Mouse (Mus musculus) layer of hippocampus, postnatal 14 days (tissue): Measurements from ENCODE around the gene Iyd. TPM values are rescaled to one million over a fixed set of nuclear protein-coding genes. Genes with fewer than 3 reads are reported as not detected.

Experiments
- DNase-seq, 2 experiments: peaks; one replicate each; pipeline ENCODE4 v3.0.0; 2021 to 2022; ENCODE audit warnings: low spot score in 2 of 2, mixed read lengths in 1 of 2
- total RNA-seq, 2 experiments: library from RNA; stranded (reverse); gene quantifications; 2 replicates each; pipeline ENCODE4 v1.2.3; 2021

Gene Iyd
- total RNA-seq, 2 experiments from 2014 or later: 10.1 to 16.6 TPM

DNA sequence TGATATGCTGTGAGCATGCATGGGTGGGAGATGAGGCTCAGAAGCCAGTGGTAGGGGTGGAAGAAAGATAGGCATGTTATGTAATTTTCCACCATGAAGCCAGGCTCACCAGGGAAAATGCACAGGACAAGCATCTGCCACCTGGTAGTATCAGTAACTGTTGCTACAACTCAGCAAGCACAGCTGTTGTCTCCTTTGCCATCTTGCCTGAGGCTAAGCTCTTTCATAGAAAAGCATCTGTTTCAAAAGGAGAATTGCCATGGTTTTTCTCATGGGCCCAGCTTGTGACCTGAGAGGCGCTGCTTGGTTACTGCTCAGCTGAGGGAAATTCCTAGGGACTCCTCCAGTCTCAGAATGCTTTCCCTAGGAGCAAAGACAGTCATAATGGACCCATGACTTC is 3.7 kb upstream of the Iyd start:
- DNase-seq: no peak

DNA sequence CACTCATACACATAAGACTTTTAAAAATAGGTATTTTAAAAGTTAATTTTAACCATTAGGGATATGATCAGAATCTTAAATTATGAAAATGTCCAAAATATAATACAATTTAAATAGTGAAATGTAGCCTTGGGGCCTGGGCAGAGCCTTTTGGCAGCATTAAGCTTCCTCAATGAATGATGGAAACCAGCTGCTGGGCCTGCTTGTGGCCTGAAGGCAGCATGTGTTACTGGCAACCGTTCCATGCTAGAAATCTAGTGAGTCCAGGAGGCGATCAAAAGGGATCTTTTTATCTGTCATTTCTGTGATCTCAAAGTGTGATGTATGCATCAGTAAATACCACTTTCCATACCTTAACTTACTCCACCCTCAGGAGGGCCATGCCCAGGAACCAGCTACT is 9.3 kb downstream of the Iyd start:
- DNase-seq: no peak

GRCm38 (mm10) chr10:3555128-3555527 is 15.1 kb downstream of the Iyd start:
- no peak for DNase-seq

DNA sequence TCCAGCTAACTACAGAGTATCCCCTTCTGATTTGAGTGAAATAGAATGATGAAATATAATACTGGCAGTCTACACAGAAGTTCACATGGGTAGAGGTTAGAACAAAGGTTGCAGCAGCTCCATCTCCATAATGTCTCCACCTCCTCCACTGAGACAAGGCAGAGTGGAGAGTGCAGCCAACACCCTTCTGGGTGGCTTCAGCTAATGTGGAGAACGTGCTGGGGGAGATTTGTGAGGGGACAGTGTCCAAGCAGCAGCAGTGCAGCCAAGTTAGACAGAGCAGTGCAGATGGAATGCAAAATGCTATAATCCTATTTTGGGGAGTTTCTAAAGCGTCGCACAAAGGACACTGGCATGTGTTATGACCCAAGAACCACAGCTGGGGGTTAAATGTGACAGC is 16.5 kb downstream of the Iyd start:
- DNase-seq: no peak

DNA sequence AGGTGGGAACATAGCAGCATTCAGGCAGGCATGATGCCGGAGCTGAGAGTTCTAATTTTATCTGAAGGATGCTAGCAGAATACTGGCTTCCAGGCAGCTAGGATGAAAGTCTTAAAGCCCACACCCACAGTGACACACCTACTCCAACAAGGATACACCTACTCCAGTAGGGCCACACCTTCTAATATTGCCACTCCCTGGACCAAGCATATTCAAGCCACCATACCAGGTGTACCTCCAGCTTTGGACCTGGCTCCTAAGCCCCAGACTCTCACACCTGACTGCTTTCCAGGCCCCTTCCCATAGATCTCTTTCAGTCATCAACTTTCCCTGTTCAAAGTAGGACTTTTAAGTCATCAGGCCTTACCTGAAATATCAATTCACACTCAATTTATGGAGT is 19.1 kb downstream of the Iyd start:
- no peak for DNase-seq

DNA sequence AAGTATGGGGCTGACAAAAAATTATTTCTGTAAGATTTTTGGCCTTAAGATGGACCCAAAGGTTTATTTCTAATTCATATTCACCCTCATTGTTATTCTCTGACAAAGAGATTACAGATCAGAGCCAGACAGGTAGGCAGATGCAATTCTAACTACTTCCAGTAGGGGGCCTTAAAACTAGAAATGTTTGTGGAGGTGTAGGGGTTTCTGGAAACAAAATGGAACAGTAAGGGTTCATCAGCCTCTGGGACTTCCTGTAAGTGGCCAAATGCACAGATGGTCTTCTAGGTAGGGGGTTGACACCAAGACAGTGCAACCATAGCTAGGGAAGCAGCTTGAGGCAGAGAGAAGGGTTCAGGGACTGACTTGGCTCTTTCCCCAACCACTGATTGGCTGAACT is 22.1 kb downstream of the Iyd start:
- DNase-seq: no peak

- no peak for DNase-seq
Observed at GRCm38 (mm10) chr10:3565126-3565525, 25.1 kb downstream of the Iyd start.

DNA sequence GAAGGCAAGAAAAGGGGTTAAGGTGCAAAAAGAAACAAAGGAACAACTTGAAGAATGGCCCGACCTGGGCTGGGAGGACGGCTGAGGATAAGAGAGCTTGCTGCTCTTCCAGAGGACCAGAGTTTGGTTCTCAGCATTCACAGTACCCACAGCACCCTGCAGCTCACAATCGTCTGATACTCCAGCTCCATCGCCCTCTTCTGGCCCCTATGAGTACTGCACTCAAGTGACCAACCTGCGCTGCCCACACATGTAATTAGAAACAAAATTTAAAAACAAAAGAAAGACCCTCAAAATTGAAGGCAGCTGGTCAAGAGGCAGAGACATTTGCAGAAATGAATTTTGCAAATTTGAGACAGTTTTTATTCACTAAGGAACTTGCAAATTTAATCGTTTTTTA is 27.8 kb downstream of the Iyd start:
- no peak for DNase-seq

GRCm38 (mm10) chr10:3572723-3573649 is 32.9 kb downstream of the Iyd start:
- DNase-seq: peak; percentile 22 to 38

GRCm38 (mm10) chr10:3573905-3574500 is 34.0 kb downstream of the Iyd start:
- DNase-seq: no peak

- DNase-seq: no peak
Observed at GRCm38 (mm10) chr10:3590632-3591031, 50.6 kb downstream of the Iyd start.

- no peak for DNase-seq
Observed at GRCm38 (mm10) chr10:3591790-3592189, 51.8 kb downstream of the Iyd start.

DNA sequence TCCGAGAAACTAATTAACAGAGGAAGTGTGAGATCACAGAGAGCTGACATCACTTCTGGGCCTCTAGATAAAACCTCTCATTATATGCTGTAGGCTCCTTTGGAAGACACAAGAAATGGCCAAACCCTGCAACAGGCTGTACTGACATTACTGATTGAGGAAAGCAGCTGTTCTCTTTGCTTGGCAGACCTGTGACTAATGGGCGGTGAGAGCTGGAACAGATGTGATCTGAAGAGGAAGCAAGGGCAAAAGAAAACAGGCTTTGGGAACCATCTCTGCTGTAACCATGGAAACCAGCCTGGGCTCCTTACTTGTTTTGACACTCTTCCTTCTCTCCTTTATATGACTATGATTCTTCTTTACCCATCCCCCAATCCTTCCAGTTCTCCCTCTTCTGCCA is 56.7 kb downstream of the Iyd start:
- DNase-seq: no peak

GRCm38 (mm10) chr10:3597760-3598159 is 57.7 kb downstream of the Iyd start:
- DNase-seq: no peak

Other genes starting within 250 kb of the Iyd start
- gene Ppp1r14c, start 174.2 kb upstream of the Iyd start, total RNA-seq: 10 to 100 TPM; 68.9 to 72.3 TPM
- gene Plekhg1, start 200.1 kb downstream of the Iyd start, total RNA-seq: 10 to 100 TPM; 27.9 to 34.5 TPM